Mouse (Mus musculus) hindbrain, embryonic 11.5 days (tissue): ENCODE measurements around the gene Hspd1. TPM values are rescaled to one million over a fixed set of nuclear protein-coding genes. Genes with fewer than 3 reads are reported as not detected.

Experiments
- ATAC-seq: fragments of 200-750 bp; cut with Nextera tagmentation; 2 replicates; pipeline ENCODE4 v1.8.0; 2017; ENCODE audit warnings: mild to moderate bottlenecking, moderate TSS enrichment, moderate library complexity; ENCODE audit not compliant: low FRiP score
- DNase-seq: peaks from one replicate; pipeline ENCODE4 v3.0.0-alpha.2; 2015; ENCODE audit warnings: low spot score
- H3K27ac ChIP-seq: fragments of 300-500 bp; sonication (generic); 2 replicates; pipeline ENCODE4 v1.5.1; 2014; ENCODE audit warnings: mild to moderate bottlenecking, low read depth, low read length
- H3K27me3 ChIP-seq: fragments of 300-500 bp; sonication (generic); 2 replicates; pipeline ENCODE4 v1.6.1; 2014; ENCODE audit warnings: mild to moderate bottlenecking, low read length, moderate library complexity, mixed read lengths; ENCODE audit not compliant: control insufficient read depth, insufficient read depth
- H3K36me3 ChIP-seq: fragments of 300-500 bp; sonication (generic); 2 replicates; pipeline ENCODE4 v1.6.1; 2014; ENCODE audit warnings: mild to moderate bottlenecking, low read length, moderate library complexity, mixed read lengths; ENCODE audit not compliant: control insufficient read depth, insufficient read depth
- H3K4me1 ChIP-seq: fragments of 300-500 bp; sonication (generic); replicated peaks from 2 replicates; pipeline ENCODE4 v1.6.1; 2014; ENCODE audit warnings: low read length, mixed read lengths; ENCODE audit not compliant: control insufficient read depth, insufficient read depth
- H3K4me2 ChIP-seq: fragments of 300-500 bp; sonication (generic); replicated peaks from 2 replicates; pipeline ENCODE4 v1.6.1; 2014; ENCODE audit warnings: mild to moderate bottlenecking, low read depth, low read length
- H3K4me3 ChIP-seq: fragments of 300-500 bp; sonication (generic); 2 replicates; pipeline ENCODE4 v1.5.1; 2014; ENCODE audit warnings: low read depth, low read length
- H3K9ac ChIP-seq: fragments of 300-500 bp; sonication (generic); 2 replicates; pipeline ENCODE4 v1.6.1; 2014; ENCODE audit warnings: low read depth, low read length
- H3K9me3 ChIP-seq: fragments of 300-500 bp; sonication (generic); 2 replicates; pipeline ENCODE4 v1.6.1; 2016; ENCODE audit warnings: low read length; ENCODE audit not compliant: control insufficient read depth
- WGBS: fragments of 180-500 bp; shearing (Covaris S2); extraction: QIAGEN DNeasy Blood & Tissue Kit; methylation state at CpG from one replicate; pipeline ENCODE4 v1.1.7; 2014; 5-methylcytosine and 5-hydroxymethylcytosine counted together
- polyA plus RNA-seq: library from polyadenylated mRNA; unstranded; fragments of >200 nt; fragmentation: Nextera tagmentation; extraction: Ambion mirVana; gene quantifications from 2 replicates; pipeline ENCODE4 v1.2.1, GENCODE M21; 2014

Hspd1 gene
- polyA plus RNA-seq, 1 experiment from 2014 or later = 354 TPM

- WGBS = 87% methylated on average over 5 of the region's 5 CpGs
- no peak for ATAC-seq
Measured at GRCm38 (mm10) chr1:55055322-55056115, 32.5 kb downstream of the Hspd1 start.

GRCm38 (mm10) chr1:55053596-55053995 lies 34.4 kb downstream of the Hspd1 start:
- Histone ChIP-seq H3K27ac (no peak overlapping the region), H3K4me1 (no peaks in the 10 kb centered on the region), H3K9me3 (no peaks in the 10 kb centered on the region), H3K4me3 (peak overlapping the region; percentile 92), H3K9ac (no peak overlapping the region; the same call in 1 of the 2 replicates), H3K4me2 (peak overlapping the region; percentile 76), H3K36me3 (no peaks in the 10 kb centered on the region), H3K27me3 (no peaks in the 10 kb centered on the region)
- no peak for DNase-seq
- 79% methylated on average over 4 of the region's 4 CpGs for WGBS
- no peak for ATAC-seq

More at GRCm38 (mm10) chr1:55055322-55056115, 32.5 kb downstream of the Hspd1 start:
- Histone ChIP-seq H3K36me3 (no peaks in the 10 kb centered on the region), H3K4me1 (no peaks in the 10 kb centered on the region), H3K9me3 (no peaks in the 10 kb centered on the region), H3K9ac (no peak overlapping the region), H3K27me3 (no peaks in the 10 kb centered on the region), H3K4me3 (no peak overlapping the region), H3K4me2 (no peak overlapping the region), H3K27ac (no peak overlapping the region)
- DNase-seq = no peak

DNA sequence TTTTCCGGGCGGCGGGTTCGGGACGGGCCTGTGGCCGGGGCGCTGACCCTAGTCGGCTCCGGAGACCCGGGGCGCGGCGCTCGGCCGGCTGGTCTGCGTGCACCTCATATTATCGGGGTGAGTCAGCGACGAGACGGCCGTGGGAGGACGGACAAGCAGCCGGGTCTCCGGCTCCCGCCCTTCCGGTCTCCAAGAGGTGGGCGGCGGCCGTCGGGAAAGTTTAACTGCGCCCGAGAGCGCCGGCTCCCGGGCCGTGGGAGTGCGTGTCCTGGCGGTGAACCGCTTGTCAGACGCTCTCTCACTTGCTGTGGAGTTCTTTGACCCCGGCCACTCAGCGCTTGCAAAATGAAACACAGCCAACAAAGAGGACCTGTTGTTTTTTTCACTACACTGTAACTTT lies 35.0 kb downstream of the Hspd1 start:
- no peak for DNase-seq

GRCm38 (mm10) chr1:55052355-55052953 lies 35.6 kb downstream of the Hspd1 start, which contains the start of gene Coq10b:
Gene Coq10b, plus strand, starts transcription at chr1:55052770.
- H3K4me2 ChIP-seq = peak within 1 kb of the TSS; percentile 76
- H3K4me1 ChIP-seq = no peaks in the 10 kb centered on the region
- no peaks in the 10 kb centered on the region for H3K36me3 ChIP-seq
- peak within 1 kb of the TSS; percentile 65; the same call in 1 of the 2 replicates for H3K27ac ChIP-seq
- ATAC-seq (peak; percentile 100), DNase-seq (peak; percentile 99)
- no peaks in the 10 kb centered on the region for H3K9me3 ChIP-seq
- H3K27me3 ChIP-seq = no peaks in the 10 kb centered on the region
- peak within 1 kb of the TSS; percentile 77 for H3K9ac ChIP-seq
- H3K4me3 ChIP-seq = peak within 1 kb of the TSS; percentile 92
- 0% methylated on average over 40 of the region's 46 CpGs for WGBS

More for the DNA sequence above, 35.0 kb downstream of the Hspd1 start:
- Histone ChIP-seq H3K27ac (peak overlapping the region; percentile 65; the same call in 1 of the 2 replicates), H3K4me1 (no peaks in the 10 kb centered on the region), H3K4me3 (peak overlapping the region; percentile 92), H3K36me3 (no peaks in the 10 kb centered on the region), H3K27me3 (no peaks in the 10 kb centered on the region), H3K9ac (peak overlapping the region; percentile 77), H3K9me3 (no peaks in the 10 kb centered on the region), H3K4me2 (peak overlapping the region; percentile 76)
- WGBS = under 1% methylated on average over 41 of the region's 42 CpGs
- ATAC-seq = peak; percentile 76

DNA sequence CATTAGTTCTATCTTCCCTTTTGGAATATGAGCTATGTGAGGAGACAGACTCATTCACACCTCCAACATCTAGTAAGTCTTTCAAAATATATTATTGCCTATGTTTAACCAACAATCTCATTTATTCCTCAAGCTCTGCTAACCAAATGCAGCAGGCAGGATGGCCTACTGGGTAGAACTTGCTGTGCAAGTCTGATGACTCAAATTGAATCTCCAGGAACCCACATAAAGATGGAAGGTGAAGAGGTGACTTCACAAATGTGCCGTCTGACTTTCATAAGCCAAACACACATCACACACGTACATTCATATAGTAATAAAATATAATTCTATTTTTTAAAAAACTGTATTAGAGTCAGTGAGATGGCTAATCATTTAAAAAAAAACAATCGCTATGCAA lies 36.4 kb downstream of the Hspd1 start:
- H3K27ac ChIP-seq = no peak overlapping the region
- no peaks in the 10 kb centered on the region for H3K27me3 ChIP-seq
- no peak overlapping the region for H3K4me3 ChIP-seq
- no peak overlapping the region; the same call in 1 of the 2 replicates for H3K4me2 ChIP-seq
- no peaks in the 10 kb centered on the region for H3K9me3 ChIP-seq
- ATAC-seq (no peak), DNase-seq (no peak)
- WGBS = 76% methylated on average over 3 of the region's 3 CpGs
- no peaks in the 10 kb centered on the region for H3K4me1 ChIP-seq
- no peaks in the 10 kb centered on the region for H3K36me3 ChIP-seq
- no peak overlapping the region for H3K9ac ChIP-seq

- no peak for ATAC-seq
- Histone ChIP-seq H3K9me3 (no peaks in the 10 kb centered on the region), H3K9ac (no peak overlapping the region), H3K36me3 (no peaks in the 10 kb centered on the region), H3K27ac (no peak overlapping the region), H3K4me1 (no peaks in the 10 kb centered on the region), H3K4me2 (no peak overlapping the region), H3K4me3 (no peak overlapping the region), H3K27me3 (no peaks in the 10 kb centered on the region)
- 71% methylated on average over 4 of the region's 4 CpGs for WGBS
- DNase-seq = no peak
Measured at GRCm38 (mm10) chr1:55048841-55049587, 39.0 kb downstream of the Hspd1 start.

- Histone ChIP-seq H3K36me3 (no peaks in the 10 kb centered on the region), H3K9me3 (no peaks in the 10 kb centered on the region), H3K27ac (no peak overlapping the region), H3K27me3 (no peaks in the 10 kb centered on the region), H3K4me1 (no peaks in the 10 kb centered on the region), H3K9ac (no peak overlapping the region), H3K4me2 (no peak overlapping the region), H3K4me3 (no peak overlapping the region)
- no peak for ATAC-seq
- DNase-seq = no peak
- WGBS = 80% methylated on average over 3 of the region's 3 CpGs
Measured at GRCm38 (mm10) chr1:55043164-55043563, 44.9 kb downstream of the Hspd1 start.

DNA sequence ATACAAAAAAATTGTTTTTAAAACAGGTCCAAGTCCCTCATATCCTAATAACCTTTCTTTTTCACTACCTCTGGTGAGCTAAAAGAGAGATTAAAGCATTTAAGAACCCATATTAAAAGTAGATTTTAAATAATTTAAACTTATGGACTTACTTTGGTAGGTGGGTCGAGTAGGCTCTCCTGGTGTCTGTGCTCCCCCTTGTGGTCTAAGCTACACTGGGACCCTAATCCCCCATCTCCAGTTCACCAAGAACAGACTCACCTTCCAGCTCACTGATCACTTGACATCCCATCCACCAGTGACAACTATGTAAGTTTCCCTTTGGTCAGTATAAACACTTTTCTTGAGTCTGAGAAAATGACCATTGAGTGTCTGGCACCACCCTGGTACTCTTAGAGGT lies 45.8 kb downstream of the Hspd1 start:
- no peaks in the 10 kb centered on the region for H3K27me3 ChIP-seq
- H3K4me3 ChIP-seq = no peak overlapping the region
- H3K27ac ChIP-seq = no peak overlapping the region
- no peak for ATAC-seq
- no peaks in the 10 kb centered on the region for H3K9me3 ChIP-seq
- no peaks in the 10 kb centered on the region for H3K4me1 ChIP-seq
- H3K4me2 ChIP-seq = no peak overlapping the region
- no peak for DNase-seq
- WGBS = 65% methylated on average over 1 of the region's 1 CpGs
- no peaks in the 10 kb centered on the region for H3K36me3 ChIP-seq
- H3K9ac ChIP-seq = no peak overlapping the region
